Mouse (Mus musculus) MEL (cell line): ENCODE measurements around the gene Bhmt2.

ENCODE experiments used
- CTCF ChIP-seq, 3 experiments: IDR thresholded peaks in 2 of 3; conservative IDR thresholded peaks in 1 of 3; 2 replicates each; pipeline ENCODE4 v1.5.1; 2011 to 2012; ENCODE audit warnings: low read length in 3 of 3, low read depth in 2 of 3, mild to moderate bottlenecking in 2 of 3, improper control_type of control experiment in 1 of 3, inconsistent platforms in 1 of 3, mixed read lengths in 1 of 3, moderate library complexity in 1 of 3; ENCODE audit not compliant: control insufficient read depth in 1 of 3, insufficient read depth in 1 of 3, poor library complexity in 1 of 3, severe bottlenecking in 1 of 3
- EP300 ChIP-seq, 2 experiments: IDR thresholded peaks; 2 replicates each; pipeline ENCODE4 v1.6.1; 2011; ENCODE audit warnings: improper control_type of control experiment in 2 of 2, low read length in 2 of 2, low read depth in 1 of 2, mild to moderate bottlenecking in 1 of 2
- GATA1 ChIP-seq: IDR thresholded peaks from 2 replicates; pipeline ENCODE4 v1.6.1; 2011; ENCODE audit warnings: low read depth, low read length, improper control_type of control experiment
- MAFK ChIP-seq: IDR thresholded peaks from 2 replicates; pipeline ENCODE4 v1.6.1; 2011; ENCODE audit warnings: low read depth, mild to moderate bottlenecking, low read length, improper control_type of control experiment, borderline replicate concordance
- MAX ChIP-seq: IDR thresholded peaks from 2 replicates; pipeline ENCODE4 v1.6.1; 2011; ENCODE audit warnings: low read length, improper control_type of control experiment
- MYB ChIP-seq: IDR thresholded peaks from 2 replicates; pipeline ENCODE4 v1.6.1; 2011; ENCODE audit warnings: mild to moderate bottlenecking, low read depth, low read length, improper control_type of control experiment
- NELFE ChIP-seq: IDR thresholded peaks from 2 replicates; pipeline ENCODE4 v1.6.1; 2011; ENCODE audit warnings: low read depth, low read length, improper control_type of control experiment
- SMC3 ChIP-seq: IDR thresholded peaks from 2 replicates; pipeline ENCODE4 v1.6.1; 2011; ENCODE audit warnings: low read depth, low read length, improper control_type of control experiment
- USF1 ChIP-seq: IDR thresholded peaks from 2 replicates; pipeline ENCODE4 v1.6.1; 2014; ENCODE audit warnings: low read depth, mild to moderate bottlenecking, inconsistent platforms, low read length, improper control_type of control experiment, moderate library complexity
- ZC3H11A ChIP-seq: IDR thresholded peaks from 2 replicates; pipeline ENCODE4 v1.6.1; 2012; ENCODE audit warnings: low read depth, mild to moderate bottlenecking, inconsistent platforms, low read length, improper control_type of control experiment
- ZKSCAN1 ChIP-seq: IDR thresholded peaks from 2 replicates; pipeline ENCODE4 v1.6.1; 2012; ENCODE audit warnings: low read depth, mild to moderate bottlenecking, inconsistent platforms, low read length, improper control_type of control experiment, moderate library complexity
- ZMIZ1 ChIP-seq: IDR thresholded peaks from 2 replicates; pipeline ENCODE4 v1.6.1; 2012; ENCODE audit warnings: low read depth, mild to moderate bottlenecking, inconsistent platforms, low read length, improper control_type of control experiment, moderate library complexity

GRCm38 (mm10) chr13:93637282-93638245 is 36.5 kb downstream of the Bhmt2 start, which contains the start of gene Bhmt:
- TF ChIP-seq CTCF (IDR thresholded peaks at IDR 0.05 in 2 of 3, conservative IDR thresholded peaks at IDR 0.05 in 1 of 3; ENCODE audit: control insufficient read depth in 1 of 3, insufficient read depth in 1 of 3, low read depth in 2 of 3, low read length in 3 of 3, poor library complexity in 1 of 3, severe bottlenecking in 1 of 3) (no peak), SMC3 (no peak), NELFE (no peak), MYB (no peak), MAFK (no peak), USF1 (no peak), EP300 (IDR thresholded peaks at IDR 0.05; ENCODE audit: low read depth in 1 of 2, low read length in 2 of 2) (no peak), MAX (no peak), ZKSCAN1 (no peak), ZC3H11A (no peak), ZMIZ1 (no peak), GATA1 (no peak)
